Mouse (Mus musculus) liver, adult 2 months (tissue): ENCODE measurements at regions not wholly inside any gene's neighbourhood (a gene's known extent, or its start where the extent isn't known, plus 50 kb on each side); places are given as distances from the start of the nearest gene placed in this dataset.
A peak's percentile ranks its signal among the peaks of the same experiment; 100 is the strongest.

Source experiments
- DNase-seq: peaks from one replicate; pipeline ENCODE4 v3.0.0-alpha.2; 2011; ENCODE audit warnings: low read depth, low spot score; ENCODE audit errors: extremely low read depth
- H3K27ac ChIP-seq: fragments of 200-500 bp; replicated peaks from 2 replicates; pipeline ENCODE4 v1.5.1; 2012; ENCODE audit warnings: low read depth, mild to moderate bottlenecking, control low read depth, inconsistent platforms, low read length; ENCODE audit not compliant: insufficient read depth
- H3K27me3 ChIP-seq: fragments of 200-500 bp; 2 replicates; pipeline ENCODE4 v1.6.1; 2012; ENCODE audit warnings: mild to moderate bottlenecking, moderate library complexity, low read length, inconsistent platforms; ENCODE audit not compliant: control insufficient read depth, insufficient read depth
- H3K36me3 ChIP-seq: fragments of 200-500 bp; 2 replicates; pipeline ENCODE4 v1.6.1; 2012; ENCODE audit warnings: low read length, inconsistent platforms; ENCODE audit not compliant: control insufficient read depth, insufficient read depth
- H3K4me1 ChIP-seq: fragments of 200-500 bp; 2 replicates; pipeline ENCODE4 v1.6.1; 2011; ENCODE audit warnings: low read length; ENCODE audit not compliant: control insufficient read depth, insufficient read depth
- H3K4me3 ChIP-seq: fragments of 200-500 bp; 2 replicates; pipeline ENCODE4 v1.5.1; 2011; ENCODE audit warnings: low read depth, mild to moderate bottlenecking, control low read depth, low read length, moderate library complexity; ENCODE audit not compliant: insufficient read depth
- H3K79me2 ChIP-seq: fragments of 200-500 bp; 2 replicates; pipeline ENCODE4 v1.6.1; 2012; ENCODE audit warnings: inconsistent platforms, mild to moderate bottlenecking, low read length, moderate library complexity; ENCODE audit not compliant: control insufficient read depth, insufficient read depth
- H3K9ac ChIP-seq: fragments of 200-500 bp; 2 replicates; pipeline ENCODE4 v1.6.1; 2012; ENCODE audit warnings: low read depth, mild to moderate bottlenecking, control low read depth, inconsistent platforms, low read length
- CTCF ChIP-seq: fragments of 200-500 bp; IDR thresholded peaks from 2 replicates; pipeline ENCODE4 v1.5.1; 2011; ENCODE audit warnings: low read depth, low read length, control low read depth
- POLR2A ChIP-seq: fragments of 200-500 bp; IDR thresholded peaks from 2 replicates; pipeline ENCODE4 v1.6.1; 2011; ENCODE audit warnings: low read length, control low read depth; ENCODE audit not compliant: insufficient read depth; ENCODE audit errors: extremely low read depth
- WGBS: fragments of 180-500 bp; shearing (Covaris S2); methylation state at CpG from one replicate; pipeline ENCODE4 v1.1.7; 2018; 5-methylcytosine and 5-hydroxymethylcytosine counted together

- no peak for DNase-seq
- TF ChIP-seq POLR2A, result no peak
- TF ChIP-seq CTCF, result no peak
- WGBS, result 69% methylated on average over 3 of the region's 3 CpGs
- Histone ChIP-seq H3K4me3 (no peak overlapping the region), H3K27me3 (no peaks in the 10 kb centered on the region), H3K9ac (no peak overlapping the region), H3K4me1 (no peaks in the 10 kb centered on the region), H3K79me2 (no peaks in the 10 kb centered on the region), H3K27ac (no peak overlapping the region), H3K36me3 (no peaks in the 10 kb centered on the region)
Observed at GRCm38 (mm10) chr1:194505826-194506225, 112.2 kb upstream of the Plxna2 start.

GRCm38 (mm10) chr1:194504207-194504606, 113.8 kb upstream of the Plxna2 start:
- no peak for DNase-seq
- no peak overlapping the region for H3K9ac ChIP-seq

GRCm38 (mm10) chr1:194503517-194503916, 114.5 kb upstream of the Plxna2 start:
- Histone ChIP-seq H3K27me3 (no peaks in the 10 kb centered on the region), H3K4me3 (no peak overlapping the region), H3K27ac (no peak overlapping the region), H3K36me3 (no peaks in the 10 kb centered on the region), H3K4me1 (no peaks in the 10 kb centered on the region), H3K79me2 (no peaks in the 10 kb centered on the region), H3K9ac (no peak overlapping the region)
- no peak for DNase-seq
- TF ChIP-seq CTCF (no peak), POLR2A (no peak)
- WGBS, result 72% methylated on average over 3 of the region's 3 CpGs

More at GRCm38 (mm10) chr1:194504207-194504606, 113.8 kb upstream of the Plxna2 start:
- Histone ChIP-seq H3K4me1 (no peaks in the 10 kb centered on the region), H3K27ac (no peak overlapping the region), H3K4me3 (no peak overlapping the region), H3K27me3 (no peaks in the 10 kb centered on the region), H3K36me3 (no peaks in the 10 kb centered on the region), H3K79me2 (no peaks in the 10 kb centered on the region)
- TF ChIP-seq POLR2A (no peak), CTCF (no peak)

- H3K27me3 ChIP-seq, result no peaks in the 10 kb centered on the region
- no peak overlapping the region for H3K27ac ChIP-seq
- WGBS, result 78% methylated on average over 2 of the region's 2 CpGs
- no peaks in the 10 kb centered on the region for H3K79me2 ChIP-seq
- DNase-seq, result no peak
- H3K9ac ChIP-seq, result no peak overlapping the region
- no peaks in the 10 kb centered on the region for H3K36me3 ChIP-seq
- H3K4me3 ChIP-seq, result no peak overlapping the region
- TF ChIP-seq POLR2A (no peak), CTCF (no peak)
- no peaks in the 10 kb centered on the region for H3K4me1 ChIP-seq
Observed at GRCm38 (mm10) chr1:194496424-194496823, 121.6 kb upstream of the Plxna2 start.

- Histone ChIP-seq H3K27me3 (no peaks in the 10 kb centered on the region), H3K79me2 (no peaks in the 10 kb centered on the region), H3K27ac (no peak overlapping the region), H3K4me1 (no peaks in the 10 kb centered on the region), H3K9ac (no peak overlapping the region), H3K4me3 (no peak overlapping the region), H3K36me3 (no peaks in the 10 kb centered on the region)
- TF ChIP-seq CTCF, result no peak
- TF ChIP-seq POLR2A, result no peak
- DNase-seq, result no peak
Observed at GRCm38 (mm10) chr1:194491111-194491510, 126.9 kb upstream of the Plxna2 start.

- peaks cover 3% of the 10 kb centered on the region; the same call in 1 of the 2 replicates for H3K4me1 ChIP-seq
- no peak overlapping the region for H3K4me3 ChIP-seq
- no peaks in the 10 kb centered on the region for H3K36me3 ChIP-seq
- H3K27ac ChIP-seq, result no peak overlapping the region
- DNase-seq, result peak; percentile 59
- TF ChIP-seq POLR2A (no peak), CTCF (no peak)
- no peaks in the 10 kb centered on the region for H3K79me2 ChIP-seq
- no peak overlapping the region for H3K9ac ChIP-seq
- no peaks in the 10 kb centered on the region for H3K27me3 ChIP-seq
Observed at GRCm38 (mm10) chr1:194488126-194488525, 129.9 kb upstream of the Plxna2 start.
